Mouse (Mus musculus): ENCODE measurements at regions not wholly inside any gene's neighbourhood (a gene's known extent, or its start where the extent isn't known, plus 50 kb on each side); places are given as distances from the start of the nearest gene placed in this dataset.

GRCm38 (mm10) chr15:62267536-62267935, 1344.7 kb upstream of the A1bg start:
- no peak for DNase-seq

GRCm38 (mm10) chr15:62266025-62266424, 1343.2 kb upstream of the A1bg start:
- DNase-seq = no peak

- no peak for DNase-seq
Measured at GRCm38 (mm10) chr15:62265484-62265937, 1342.7 kb upstream of the A1bg start.

- no peak for DNase-seq
Measured at GRCm38 (mm10) chr15:62264966-62265365, 1342.2 kb upstream of the A1bg start.

- no peak for DNase-seq
Measured at GRCm38 (mm10) chr15:62264183-62264582, 1341.4 kb upstream of the A1bg start.

GRCm38 (mm10) chr15:62262487-62262886, 1339.7 kb upstream of the A1bg start:
- DNase-seq = no peak

GRCm38 (mm10) chr15:62261520-62261919, 1338.7 kb upstream of the A1bg start:
- peak; percentile 17 for DNase-seq

- DNase-seq = no peak
Measured at GRCm38 (mm10) chr15:62258611-62259010, 1335.8 kb upstream of the A1bg start.

- peak; percentile 34 for DNase-seq
Measured at GRCm38 (mm10) chr15:62257955-62258354, 1335.1 kb upstream of the A1bg start.

- no peak for DNase-seq
Measured at GRCm38 (mm10) chr15:62257110-62257667, 1334.4 kb upstream of the A1bg start.

- DNase-seq = no peak
Measured at GRCm38 (mm10) chr15:62255571-62255970, 1332.8 kb upstream of the A1bg start.

GRCm38 (mm10) chr15:62253724-62254123, 1330.9 kb upstream of the A1bg start:
- no peak for DNase-seq

- DNase-seq = peak; percentile 10
Measured at GRCm38 (mm10) chr15:62252078-62252833, 1329.4 kb upstream of the A1bg start.

- no peak for DNase-seq
Measured at GRCm38 (mm10) chr15:62249436-62249835, 1326.6 kb upstream of the A1bg start.

GRCm38 (mm10) chr15:62246561-62247079, 1323.8 kb upstream of the A1bg start:
- DNase-seq = no peak

- DNase-seq = no peak
Measured at GRCm38 (mm10) chr15:62245237-62245636, 1322.4 kb upstream of the A1bg start.

- DNase-seq = no peak
Measured at GRCm38 (mm10) chr15:62244819-62245218, 1322.0 kb upstream of the A1bg start.

GRCm38 (mm10) chr15:62240031-62240430, 1317.2 kb upstream of the A1bg start:
- DNase-seq = no peak

GRCm38 (mm10) chr15:62238503-62239045, 1315.8 kb upstream of the A1bg start:
- DNase-seq = no peak

- no peak for DNase-seq
Measured at GRCm38 (mm10) chr15:62236056-62236455, 1313.2 kb upstream of the A1bg start.

GRCm38 (mm10) chr15:62234182-62234760, 1311.5 kb upstream of the A1bg start:
- DNase-seq = no peak

GRCm38 (mm10) chr15:62233154-62233553, 1310.3 kb upstream of the A1bg start:
- DNase-seq = no peak

- no peak for DNase-seq
Measured at GRCm38 (mm10) chr15:62231709-62232108, 1308.9 kb upstream of the A1bg start.

- DNase-seq = no peak
Measured at GRCm38 (mm10) chr15:62230773-62231172, 1308.0 kb upstream of the A1bg start.
